Comparison of ENCODE assay signal across 8 mouse cellular contexts in genomic region chr2:16356921-16357837, GRCm38 (mm10). TPM values are rescaled to one million over a fixed set of nuclear protein-coding genes. Genes with fewer than 3 reads are reported as not detected.
DNase-seq lines count a peak whose midpoint lies in the region; ATAC-seq lines count a peak whose summit lies in the region.

No protein-coding gene starts in this region.

- DNase-seq in cerebellum, adult 8-10 months: peak; percentile 30
- DNase-seq in gastrocnemius, postnatal 25 days: peak; percentile 18
- DNase-seq in kidney, adult 8-10 months: peak; percentile 41 to 59
- peak; percentile 23 for DNase-seq in lung, postnatal 10 days
- no peak for DNase-seq in natural killer cell, adult 2 months (ENCODE audit: low spot score in 2 of 2)

- peak overlapping the region; percentile 73 for H3K4me2 ChIP-seq in stomach, embryonic 14.5 days (replicated peaks; ENCODE audit: low read depth, low read length)

- H3K27ac ChIP-seq in stomach, embryonic 14.5 days (ENCODE audit: low read length): peak overlapping the region; percentile 75; the same call in 1 of the 2 replicates

- H3K4me3 ChIP-seq in megakaryocyte, embryonic 14.5 days (replicated peaks): peak overlapping the region; percentile 90
- peak overlapping the region; percentile 78 for H3K4me3 ChIP-seq in stomach, embryonic 14.5 days (ENCODE audit: low read depth, low read length)

- H3K27me3 ChIP-seq in megakaryocyte, embryonic 14.5 days (replicated peaks): no peaks in the 10 kb centered on the region
- no peaks in the 10 kb centered on the region for H3K27me3 ChIP-seq in stomach, embryonic 14.5 days (ENCODE audit: control insufficient read depth, insufficient read depth, low read length)

- H3K36me3 ChIP-seq in megakaryocyte, embryonic 14.5 days (replicated peaks; ENCODE audit: low read length): no peaks in the 10 kb centered on the region
- H3K36me3 ChIP-seq in stomach, embryonic 14.5 days (ENCODE audit: control insufficient read depth, insufficient read depth, low read length): no peaks in the 10 kb centered on the region

- 4% methylated on average over 33 of the region's 33 CpGs for WGBS in stomach, embryonic 14.5 days

- ATAC-seq in megakaryocyte, adult 5-6 weeks (ENCODE audit: poor library complexity, severe bottlenecking): no peak
- ATAC-seq in stomach, embryonic 14.5 days (ENCODE audit: insufficient number of reproducible peaks, insufficient read depth, low FRiP score, low read depth): peak; percentile 4; the same call in 1 of the 2 replicates

- H3K9me3 ChIP-seq in megakaryocyte, embryonic 14.5 days: no peaks in the 10 kb centered on the region
- H3K9me3 ChIP-seq in stomach, embryonic 14.5 days (ENCODE audit: control insufficient read depth, low read depth, low read length): no peaks in the 10 kb centered on the region

- H3K9ac ChIP-seq in stomach, embryonic 14.5 days (replicated peaks; ENCODE audit: low read depth, low read length): peak overlapping the region; percentile 55

- peaks cover 49% of the 10 kb centered on the region for H3K4me1 ChIP-seq in megakaryocyte, embryonic 14.5 days
- H3K4me1 ChIP-seq in stomach, embryonic 14.5 days (ENCODE audit: control insufficient read depth, insufficient read depth, low read length): peaks cover 3% of the 10 kb centered on the region; the same call in 1 of the 2 replicates

RNA-seq across cellular contexts. Expression of gene Plxdc2, which starts 1.1 kb away (rescaled TPM):
- polyA plus RNA-seq in megakaryocyte, embryonic 14.5 days (2012; ENCODE audit: insufficient read depth, low replicate concordance): 5.8 and 19.1 TPM in 2 replicates
- total RNA-seq in megakaryocyte, adult 5-6 weeks (2015): 0.39 and 1.0 TPM in 2 replicates
- total RNA-seq in megakaryocyte, adult 5-6 weeks (2017): 0.73 TPM in 2 replicates
- 10 to 100 TPM; 12.6 to 14.1 TPM for total RNA-seq in gastrocnemius, postnatal 25 days (2021)
- 27.8 and 29.4 TPM in 2 replicates for polyA plus RNA-seq in stomach, embryonic 14.5 days (2014; fragmentation: Nextera tagmentation; extraction: Ambion mirVana)

Comparison
In these comparisons a context has a peak if more than half of its experiments do, and no peak if none do; other contexts are left out.
1. DNase-seq: peak in cerebellum, adult 8-10 months (single experiment), gastrocnemius, postnatal 25 days (single experiment), kidney, adult 8-10 months (2 of 2) and lung, postnatal 10 days (single experiment); none in natural killer cell, adult 2 months (0 of 2).
2. RNA of gene Plxdc2, which starts 1.1 kb away (total RNA-seq): 12.6 to 14.1 TPM in gastrocnemius, postnatal 25 days; 0.39 to 1.0 TPM in megakaryocyte, adult 5-6 weeks; every median in the first group is over 4 times any median in the second.